Mouse (Mus musculus): ENCODE results near the gene Invs.
A peak's percentile ranks its signal among the peaks of the same experiment; 100 is the strongest.

Invs gene

GRCm38 (mm10) chr4:48279498-48280134 is at the start of gene Invs, which contains the start of gene Erp44:
Gene Invs (plus strand): TSS chr4:48279760.
Gene Erp44 (minus strand): TSS chr4:48279558.
- DNase-seq, result peak; percentile 88 to 91

GRCm38 (mm10) chr4:48236721-48237120 is 42.8 kb upstream of the Invs start:
- no peak for DNase-seq

DNA sequence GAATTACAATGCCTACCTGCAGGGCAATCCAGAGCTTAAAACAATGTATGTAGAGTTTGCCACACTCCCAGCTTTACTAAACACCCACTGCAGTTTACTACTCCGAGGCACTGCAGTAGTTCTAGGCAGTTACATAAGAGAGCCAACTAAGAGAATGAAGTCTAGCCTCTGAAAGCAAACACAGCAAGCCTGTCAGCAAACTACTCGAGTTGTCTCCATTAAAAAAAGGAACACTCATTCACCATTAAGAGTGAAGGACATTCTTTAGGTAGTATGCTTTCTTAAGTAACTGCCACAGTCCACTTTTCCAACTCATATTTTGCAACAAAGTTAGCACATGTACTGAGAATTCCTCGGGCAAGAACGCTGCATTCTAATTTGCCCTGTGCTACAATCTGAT is 40.5 kb upstream of the Invs start:
- no peak for DNase-seq

DNA sequence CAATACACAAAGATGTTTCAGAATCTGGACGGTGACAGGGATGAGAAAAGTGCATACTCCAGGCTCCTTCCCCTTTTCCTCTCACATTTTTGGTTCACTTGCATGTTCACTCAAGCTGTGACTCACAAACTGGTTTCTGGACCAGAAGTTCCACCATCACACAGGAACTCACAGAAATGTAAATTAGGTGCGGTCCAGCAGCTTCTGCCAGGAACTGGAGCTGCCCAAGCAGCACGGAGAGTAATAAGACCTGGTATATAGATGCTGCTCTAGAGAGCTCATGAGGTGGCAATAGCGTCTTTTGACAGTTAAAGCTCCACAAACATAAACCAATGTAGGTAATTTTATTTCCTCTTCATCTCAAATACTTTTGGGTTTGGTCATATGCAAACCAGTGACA is 37.1 kb upstream of the Invs start:
- peak; percentile 65 to 73 for DNase-seq

DNA sequence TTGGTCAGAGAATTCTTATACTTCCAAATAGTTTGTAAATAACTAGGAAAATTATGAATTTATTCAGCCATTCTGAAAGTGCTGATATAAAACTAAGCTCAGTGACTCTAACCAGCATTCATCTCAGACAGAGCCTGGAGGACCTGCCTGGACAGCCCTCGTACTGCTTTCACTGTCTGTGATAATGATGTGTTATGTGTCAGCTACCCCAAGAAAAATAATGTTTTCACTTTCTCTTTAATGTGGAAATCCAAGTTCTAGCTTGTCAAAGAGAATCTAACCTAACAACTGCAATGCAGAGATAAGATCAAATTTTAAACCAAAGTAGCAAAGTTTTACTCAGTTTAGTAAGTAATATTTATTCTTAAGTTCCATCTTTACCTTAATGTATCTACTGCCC is 35.8 kb upstream of the Invs start:
- no peak for DNase-seq

DNA sequence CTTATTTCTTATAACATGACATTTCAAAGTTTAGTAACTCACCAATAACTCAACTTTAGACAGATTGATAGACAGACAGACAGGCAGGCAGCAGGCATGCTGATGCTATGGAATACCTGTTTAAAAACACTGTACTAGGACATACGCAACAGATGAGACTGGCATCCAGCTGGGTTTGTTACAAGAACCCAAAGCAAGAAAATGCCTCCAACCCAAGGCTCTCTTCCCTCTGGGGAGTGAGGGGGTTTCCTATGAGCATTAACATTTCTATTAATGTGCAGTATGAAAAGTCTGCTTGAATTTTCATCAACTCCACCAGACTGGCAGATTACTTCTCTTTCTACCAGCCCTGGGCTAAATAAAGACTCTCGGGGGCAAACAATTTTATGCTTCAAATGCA is 35.3 kb upstream of the Invs start:
- DNase-seq, result peak; percentile 58 to 61

- no peak for DNase-seq
Measured at GRCm38 (mm10) chr4:48253266-48253665, 26.3 kb upstream of the Invs start.

DNA sequence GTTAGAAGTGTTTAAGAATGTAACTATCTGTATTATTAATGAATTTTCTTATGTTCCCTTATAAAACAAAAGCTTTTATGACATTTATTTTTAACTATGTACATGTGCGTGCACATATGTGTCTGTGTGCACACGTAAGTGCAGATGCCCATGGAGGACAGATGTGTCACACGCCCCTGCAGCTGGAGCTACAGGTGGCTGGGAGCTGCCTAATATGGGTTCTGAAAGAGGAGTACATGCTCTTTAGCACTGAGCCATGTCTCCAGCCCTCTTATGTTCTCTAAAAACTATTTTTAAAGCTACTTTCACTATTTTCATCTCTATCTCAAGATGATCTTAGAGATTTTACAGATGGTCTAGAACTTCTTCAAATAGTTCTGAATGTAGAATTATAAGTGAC is 21.5 kb upstream of the Invs start:
- DNase-seq, result no peak

DNA sequence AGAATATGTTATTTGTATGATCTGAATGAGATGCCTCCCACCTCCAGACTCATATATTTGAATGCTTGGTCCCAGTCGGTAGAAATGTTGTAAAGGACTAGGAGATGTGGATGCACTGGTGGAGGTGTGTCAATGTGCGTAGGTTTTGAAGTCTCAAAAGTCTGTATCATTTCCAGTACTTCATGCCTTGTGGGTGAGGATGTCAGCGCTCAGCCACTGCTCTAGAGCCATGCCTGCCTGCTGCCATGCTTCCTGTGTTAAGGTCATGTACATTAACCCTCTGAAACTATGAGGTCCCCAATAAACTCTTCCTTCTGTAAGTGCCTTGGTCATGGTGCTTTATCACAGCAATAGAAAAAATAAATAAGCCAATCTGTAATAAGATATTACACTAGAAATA is 11.9 kb upstream of the Invs start:
- no peak for DNase-seq

GRCm38 (mm10) chr4:48268127-48268526 is 11.4 kb upstream of the Invs start:
- no peak for DNase-seq

GRCm38 (mm10) chr4:48270532-48270931 is 9.0 kb upstream of the Invs start:
- no peak for DNase-seq

DNA sequence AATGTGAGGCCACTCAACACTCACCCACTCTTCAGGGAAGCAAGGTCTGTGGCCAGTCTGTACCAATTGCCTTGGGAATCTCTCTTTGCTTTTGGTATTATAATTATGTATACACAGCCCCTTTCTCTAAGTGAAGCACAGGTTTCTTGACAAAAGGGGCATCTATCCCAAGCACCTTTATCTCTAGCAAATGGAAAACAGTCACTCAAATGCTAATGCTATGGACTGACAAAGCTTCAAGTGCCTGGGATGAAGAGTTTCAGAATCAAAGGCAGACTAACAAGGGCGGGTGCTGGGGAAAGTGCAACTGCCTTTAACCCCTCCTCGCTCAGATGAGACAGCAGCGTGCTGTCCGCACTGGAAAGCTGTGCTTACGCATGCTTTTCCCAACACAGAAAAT is 7.7 kb upstream of the Invs start:
- no peak for DNase-seq

GRCm38 (mm10) chr4:48273119-48273829 is 6.3 kb upstream of the Invs start:
- no peak for DNase-seq

DNA sequence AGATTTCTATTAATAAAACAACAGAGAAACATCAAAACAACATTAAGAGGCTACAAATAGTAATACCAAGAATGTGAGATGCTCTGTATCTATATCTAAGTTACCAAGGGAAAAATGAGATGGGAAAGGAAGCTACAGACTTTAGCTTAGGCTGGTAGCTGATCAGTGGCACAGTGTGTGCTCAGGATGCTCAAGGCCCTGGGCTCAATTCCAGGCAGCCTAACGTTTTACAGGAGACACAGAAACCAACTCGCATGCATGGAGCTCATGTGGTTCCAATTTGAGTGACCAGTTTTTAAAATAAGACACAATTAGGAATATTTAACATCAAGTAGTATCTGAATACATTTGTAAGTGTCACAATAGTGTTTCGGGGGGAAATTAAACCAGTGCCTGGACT is 3.8 kb upstream of the Invs start:
- DNase-seq, result no peak

DNA sequence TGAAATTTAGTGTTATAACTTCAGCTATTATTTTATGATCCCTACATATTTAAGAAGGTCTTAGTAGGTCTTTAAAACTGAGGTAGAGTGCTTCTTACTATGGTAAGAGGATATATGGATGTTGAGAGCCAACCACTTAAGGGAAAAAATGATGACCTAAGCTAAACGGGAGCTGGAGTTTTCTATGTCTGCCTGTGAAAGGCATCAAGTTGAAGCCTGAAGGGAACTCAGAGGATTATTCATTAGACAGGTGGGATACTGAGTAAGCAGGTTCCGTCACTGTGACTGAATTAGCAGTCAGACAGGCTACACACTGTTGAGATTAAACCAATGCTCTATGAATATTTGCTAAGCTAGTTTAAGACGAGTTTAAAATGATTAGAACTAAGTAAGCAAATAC is 2.5 kb upstream of the Invs start:
- no peak for DNase-seq

DNA sequence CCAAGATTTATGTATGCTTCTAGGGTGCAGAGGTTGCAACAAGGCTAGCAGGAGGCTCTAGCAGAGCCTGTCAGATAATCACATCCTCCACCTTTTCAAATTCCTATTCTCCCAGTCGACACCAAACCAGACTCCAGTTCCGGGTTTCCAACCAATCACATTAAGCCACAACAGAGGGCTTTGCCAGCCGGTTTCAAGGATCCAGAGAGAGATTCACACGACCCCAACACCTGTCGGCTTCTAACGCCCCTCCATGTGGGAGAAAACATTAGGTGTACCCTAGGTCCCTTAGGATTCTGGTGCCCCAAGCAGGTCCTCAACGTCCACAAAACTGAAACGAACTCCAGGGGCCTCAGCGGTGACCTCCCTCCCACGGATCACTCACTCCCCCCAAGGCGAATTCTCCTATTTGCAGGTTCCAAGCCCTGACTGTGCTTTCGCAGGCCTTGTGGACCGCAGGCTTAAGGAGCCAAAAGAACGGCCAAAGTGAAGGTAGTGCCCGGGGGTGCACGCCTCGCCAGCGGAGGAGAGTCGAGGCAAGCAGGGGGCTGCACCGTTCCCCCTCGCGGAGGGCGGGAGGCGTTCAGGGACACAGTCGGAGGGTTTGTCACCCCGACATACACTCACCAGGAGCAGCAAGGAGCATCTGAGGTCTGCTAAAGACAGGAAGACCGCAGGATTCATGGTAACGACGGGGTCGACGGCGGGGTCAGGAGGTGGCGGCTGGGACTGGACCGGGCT is 633 bp upstream of the Invs start:
- no peak for DNase-seq

- no peak for DNase-seq
Measured at GRCm38 (mm10) chr4:48281121-48281520, 1.6 kb downstream of the Invs start.

- DNase-seq, result no peak
Measured at GRCm38 (mm10) chr4:48287086-48287757, 7.7 kb downstream of the Invs start.

DNA sequence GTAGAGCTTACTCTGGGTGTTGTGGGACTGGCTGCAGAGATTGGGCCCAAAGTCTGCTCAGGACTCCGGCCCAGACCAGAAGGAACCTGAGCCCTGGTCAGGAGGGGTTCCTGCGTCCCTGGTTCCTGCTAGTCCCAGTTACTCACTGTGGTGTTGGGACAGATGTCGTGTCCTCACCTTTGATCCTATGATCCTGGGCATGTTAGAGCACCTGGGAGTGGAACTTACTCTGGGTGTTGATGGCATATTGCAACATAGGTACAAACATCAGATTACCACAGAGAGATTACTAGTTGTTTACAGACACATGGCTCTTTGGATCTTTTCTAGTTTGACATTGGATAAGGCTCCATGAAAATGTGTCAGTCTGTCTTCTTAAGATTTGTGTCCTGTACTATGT is 35.3 kb downstream of the Invs start:
- DNase-seq, result no peak

GRCm38 (mm10) chr4:48316036-48316435 is 36.5 kb downstream of the Invs start:
- DNase-seq, result no peak

- no peak for DNase-seq
Measured at GRCm38 (mm10) chr4:48321276-48321675, 41.7 kb downstream of the Invs start.

DNA sequence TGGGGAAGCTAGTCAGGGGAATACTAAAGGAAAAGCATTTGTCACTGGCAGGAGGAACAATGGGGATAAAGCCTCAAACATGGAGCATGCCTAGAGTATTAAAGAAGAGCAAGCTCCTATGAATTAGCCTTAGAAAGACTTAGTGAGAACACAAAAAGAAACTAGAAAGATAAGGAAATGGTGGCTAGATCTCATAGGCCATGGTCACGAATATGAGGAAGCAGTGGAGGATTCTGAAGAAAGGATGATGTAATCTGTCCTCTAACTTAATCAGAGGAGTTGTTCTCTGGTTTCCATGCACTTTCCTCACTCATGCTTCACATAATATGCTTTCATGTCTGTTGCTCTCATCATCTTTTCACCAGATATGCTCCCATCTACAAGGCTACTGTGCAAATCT is 42.5 kb downstream of the Invs start:
- DNase-seq, result no peak

DNA sequence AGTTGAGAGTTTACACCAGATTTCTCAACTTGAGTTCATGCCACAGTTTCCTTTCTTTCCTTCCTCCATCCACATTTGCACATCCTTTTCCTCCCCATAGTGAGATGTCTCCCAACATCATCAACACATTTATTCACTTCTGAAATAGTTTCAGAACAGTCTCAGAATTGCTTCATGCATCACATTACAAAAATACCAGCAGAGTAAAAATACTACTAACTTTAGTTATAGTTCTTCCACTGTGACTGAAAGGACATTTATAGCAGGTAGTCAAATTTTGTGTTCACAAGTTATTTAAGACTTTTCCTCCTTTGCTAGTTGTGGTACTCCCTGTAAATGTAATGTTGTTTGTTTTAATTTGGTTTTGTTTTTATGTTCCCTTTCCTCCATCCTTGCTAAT is 47.6 kb downstream of the Invs start:
- no peak for DNase-seq

GRCm38 (mm10) chr4:48328042-48328441 is 48.5 kb downstream of the Invs start:
- no peak for DNase-seq
